Mouse (Mus musculus): ENCODE measurements around the gene Kctd14. TPM values are rescaled to one million over a fixed set of nuclear protein-coding genes. Genes with fewer than 3 reads are reported as not detected.
"Not testable (repeated sequence)": the region's sequence is repeated elsewhere in the genome, so short reads cannot be mapped to it uniquely, and the experiment has no call there.

Kctd14 gene
- total RNA-seq, 2 experiments from 2014 or later: 0.29 to 0.41 TPM

DNA sequence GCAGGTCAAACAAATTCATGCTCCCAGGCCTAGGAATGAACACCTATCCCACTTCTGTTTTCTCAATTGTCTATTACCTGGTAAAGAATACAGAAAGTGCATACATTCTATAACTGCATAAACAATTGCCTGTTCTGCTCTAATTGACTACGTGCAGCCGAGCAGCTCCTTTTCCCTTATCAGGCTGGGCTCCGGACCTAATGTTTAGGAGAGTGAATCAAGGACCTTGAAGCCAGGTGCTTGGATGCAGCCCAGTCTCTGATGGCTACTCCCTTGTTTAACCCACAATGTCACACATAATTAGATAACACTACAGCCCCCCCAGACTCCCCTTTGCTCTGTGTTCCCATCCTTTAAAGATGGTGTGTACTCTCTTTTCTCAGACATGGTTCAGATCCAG, 17.6 kb upstream of the Kctd14 start:
- intact Hi-C loops (cut with DNase I); DNase-seq: not testable (repeated sequence)

DNA sequence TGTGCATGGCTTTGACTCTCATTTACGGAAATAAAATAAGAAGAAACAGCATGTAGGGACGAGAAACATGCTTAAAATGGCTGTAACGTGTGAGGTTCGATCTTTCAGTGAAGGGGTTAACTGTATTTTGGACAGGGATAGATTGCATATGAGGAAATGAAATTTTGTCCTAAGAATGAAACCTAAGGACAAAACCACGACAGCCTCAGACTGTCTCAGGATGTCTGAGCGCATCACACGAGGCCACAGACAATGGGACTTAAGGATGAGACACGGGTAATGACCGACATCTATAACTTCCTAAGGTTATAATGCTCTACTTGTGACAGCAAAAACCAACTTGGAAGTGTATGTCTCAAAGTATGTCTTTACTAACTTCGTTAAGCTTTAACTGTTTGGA, 16.6 kb upstream of the Kctd14 start:
- intact Hi-C loops (cut with DNase I): no loop called here
- no peak for DNase-seq

DNA sequence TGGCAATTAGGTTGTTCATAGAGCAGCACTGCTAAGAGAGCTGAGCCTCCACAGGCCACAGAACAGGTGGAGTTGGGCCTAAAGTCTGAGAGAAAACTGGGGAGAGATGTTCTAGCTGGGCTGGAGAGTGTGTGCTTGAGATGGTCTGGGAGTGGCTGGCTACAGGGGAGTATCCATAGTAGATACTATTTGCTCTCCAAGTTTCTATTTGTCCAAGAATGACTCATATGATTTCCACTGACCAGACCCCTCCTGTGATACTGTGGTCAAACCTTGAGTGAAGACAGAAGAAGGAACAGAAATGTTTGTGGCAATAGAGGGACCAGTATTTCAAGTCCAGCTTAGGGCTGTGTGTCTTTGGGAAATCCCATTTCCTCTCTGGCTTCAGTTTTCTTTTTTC, 12.1 kb upstream of the Kctd14 start:
- intact Hi-C loops (cut with DNase I): no loop called here
- DNase-seq: no peak

DNA sequence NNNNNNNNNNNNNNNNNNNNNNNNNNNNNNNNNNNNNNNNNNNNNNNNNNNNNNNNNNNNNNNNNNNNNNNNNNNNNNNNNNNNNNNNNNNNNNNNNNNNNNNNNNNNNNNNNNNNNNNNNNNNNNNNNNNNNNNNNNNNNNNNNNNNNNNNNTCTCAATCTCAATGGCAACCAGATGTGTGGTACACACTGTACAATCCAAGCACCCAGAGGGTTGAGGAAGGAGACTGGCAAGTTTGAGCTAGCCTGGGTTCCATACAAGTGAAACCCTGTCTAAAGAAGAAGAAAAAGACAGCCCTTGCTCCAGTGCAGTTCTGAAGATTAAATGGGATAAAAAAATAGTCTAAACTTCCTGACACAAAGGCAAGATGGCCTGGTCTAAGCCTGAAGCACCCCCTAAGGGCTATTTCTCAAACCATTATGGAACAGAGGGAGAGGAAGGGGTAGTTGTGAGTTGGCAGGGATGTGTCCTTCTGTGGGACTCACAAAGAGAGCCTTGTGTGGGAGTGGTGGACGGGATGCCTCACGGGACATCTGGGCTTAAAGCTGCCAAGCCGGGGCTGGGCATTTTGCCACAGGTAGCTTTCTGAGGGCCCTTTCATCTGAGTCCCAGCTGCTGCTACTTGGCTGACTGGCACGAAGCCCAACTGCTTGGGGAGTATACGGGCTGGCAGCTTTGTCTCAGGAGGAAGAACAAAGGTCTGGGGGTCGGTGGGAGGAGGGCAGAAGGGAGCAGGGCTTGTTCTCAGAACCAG, 4.8 kb upstream of the Kctd14 start:
- peak; percentile 82 to 86 for DNase-seq

GRCm38 (mm10) chr7:97447050-97447531, 4.0 kb upstream of the Kctd14 start:
- DNase-seq: no peak
- intact Hi-C loops (cut with DNase I): no loop called here

More for the DNA sequence above, 4.8 kb upstream of the Kctd14 start:
- intact Hi-C loops (cut with DNase I): no loop called here

DNA sequence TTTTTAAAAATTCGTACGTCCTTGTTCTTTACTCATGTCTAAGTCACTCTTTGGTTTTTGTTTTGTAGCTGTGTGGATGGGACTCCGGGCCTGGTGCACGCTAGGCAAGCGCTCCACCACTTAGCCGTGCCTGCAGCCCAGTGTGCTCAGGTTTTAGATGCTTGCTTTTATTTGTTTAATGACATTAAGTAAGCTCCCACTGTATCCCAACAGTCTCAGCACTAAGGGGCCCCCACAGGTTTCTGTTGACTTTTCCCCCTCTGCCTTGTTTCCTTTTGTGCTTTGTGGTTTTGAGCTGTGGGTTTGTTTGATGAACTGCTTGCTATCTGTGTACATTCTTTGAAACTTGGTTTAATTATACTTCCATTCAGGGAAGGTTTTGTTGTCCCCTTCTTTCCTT, 1.1 kb downstream of the Kctd14 start:
- DNase-seq: no peak
- intact Hi-C loops (cut with DNase I): loop anchor here (2.0 kb wide), 1 partner anchor 23 kb away; no protein-coding TSS in a partner anchor

- DNase-seq: peak; percentile 8 to 9
- intact Hi-C loops (cut with DNase I): loop anchor here (2.0 kb wide), 1 partner anchor 21 kb away; no protein-coding TSS in a partner anchor
These were observed 2.2 kb downstream of the Kctd14 start for GRCm38 (mm10) chr7:97453141-97453921.

DNA sequence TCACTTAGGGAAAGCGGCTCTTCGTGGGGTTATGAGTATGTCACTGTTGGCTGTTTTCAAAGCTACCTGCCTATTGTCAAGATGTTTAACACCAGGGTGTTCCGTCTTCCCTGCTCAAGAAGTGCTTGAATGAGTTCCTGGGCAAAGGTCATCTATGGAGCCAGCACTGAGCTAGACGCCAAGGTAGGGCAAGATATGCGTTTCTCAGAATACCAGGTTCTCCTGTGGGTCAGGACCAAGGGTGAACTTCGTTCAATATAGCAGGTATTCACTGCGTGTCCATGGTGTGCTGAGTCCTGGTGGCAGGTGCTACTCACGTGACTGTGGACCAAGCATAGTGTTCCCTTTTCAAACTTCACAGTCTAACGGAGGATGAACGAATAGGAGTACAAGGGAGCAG, 3.7 kb downstream of the Kctd14 start:
- intact Hi-C loops (cut with DNase I): no loop called here
- no peak for DNase-seq

DNA sequence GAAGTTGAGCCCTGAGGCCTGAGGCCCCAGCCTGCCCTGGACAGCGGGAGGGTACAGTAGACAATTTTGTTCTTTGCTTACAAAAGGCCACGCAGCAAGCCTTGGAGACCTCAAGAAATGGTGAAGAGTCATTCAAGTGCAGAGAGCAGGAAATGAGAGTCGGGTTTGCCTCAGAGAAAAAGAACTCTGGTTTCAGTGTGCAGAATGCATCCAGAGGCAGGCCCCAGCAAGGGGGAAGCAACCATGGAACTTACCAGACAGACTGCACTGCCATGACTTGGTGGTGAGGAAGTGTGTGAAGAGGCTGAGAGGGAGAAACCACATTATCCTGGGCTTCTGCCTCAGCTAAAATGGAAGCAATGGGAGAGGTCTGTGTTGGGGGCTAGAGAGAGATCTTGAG, 4.5 kb downstream of the Kctd14 start:
- DNase-seq: no peak
- intact Hi-C loops (cut with DNase I): no loop called here

- intact Hi-C loops (cut with DNase I): no loop called here
- DNase-seq: no peak
These were observed 21.9 kb downstream of the Kctd14 start for GRCm38 (mm10) chr7:97473001-97473400.

DNA sequence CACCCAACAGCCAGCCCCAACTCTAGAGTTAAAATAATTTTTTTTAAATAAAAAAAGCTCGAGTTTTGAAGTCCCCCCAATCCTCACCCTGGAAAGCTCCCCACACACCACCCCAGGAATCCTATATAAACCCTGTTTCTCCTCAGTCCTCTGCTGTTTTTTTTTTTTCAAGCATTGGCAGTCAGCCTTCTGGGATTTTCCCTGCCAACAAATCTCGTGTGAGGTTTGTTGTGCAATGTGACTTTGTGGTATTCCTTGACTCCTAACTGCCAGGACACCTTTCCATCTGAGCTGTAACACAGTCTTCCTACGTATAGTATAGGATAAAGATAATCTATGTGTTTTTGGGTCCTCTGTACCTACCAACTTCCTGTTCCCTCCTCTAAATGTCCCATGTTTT, 28.2 kb downstream of the Kctd14 start:
- DNase-seq: no peak
- intact Hi-C loops (cut with DNase I): loop anchor here (2.0 kb wide), 1 partner anchor 51 kb away; no protein-coding TSS in a partner anchor

- intact Hi-C loops (cut with DNase I): loop anchor here (1.0 to 5.0 kb wide), 2 partner anchors 100 to 217 kb away; partner anchors contain the start of gene Clns1a
These were observed 29.2 kb downstream of the Kctd14 start for GRCm38 (mm10) chr7:97480290-97480689.

DNA sequence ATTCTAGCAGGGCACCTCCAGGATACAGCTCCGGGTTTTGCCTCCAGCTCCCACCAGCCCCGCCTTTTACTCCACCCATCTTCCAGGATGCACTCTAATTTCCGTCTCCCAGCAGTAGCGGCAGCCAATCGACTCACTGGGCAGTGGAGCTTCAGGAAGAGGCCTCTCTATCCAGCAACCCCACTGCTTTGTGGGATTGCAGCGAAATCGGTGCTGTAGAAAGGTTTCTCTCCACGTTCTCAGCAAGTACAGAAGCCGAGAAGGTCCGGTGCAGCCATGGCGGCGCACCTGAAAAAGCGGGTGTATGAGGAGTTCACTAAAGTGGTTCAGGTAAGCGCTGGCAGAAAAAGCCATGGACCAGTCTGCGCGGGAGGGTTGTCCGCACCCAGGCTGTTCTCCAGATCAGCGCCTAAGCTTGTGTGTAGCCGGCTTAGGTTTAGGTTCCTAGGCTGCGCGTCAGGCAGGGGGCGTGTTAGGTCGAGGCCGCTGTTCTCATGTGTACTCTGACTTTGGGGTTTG, 29.8 kb downstream of the Kctd14 start, which contains the start of gene Ints4:
Gene Ints4, plus strand, starts transcription at position 136 of the 519 bp plus-strand sequence.
- intact Hi-C loops (cut with DNase I): loop anchor here (1.0 to 5.0 kb wide), 2 partner anchors 99 to 216 kb away; partner anchors contain the start of gene Clns1a
- peak; percentile 87 to 90 for DNase-seq

More at GRCm38 (mm10) chr7:97480290-97480689, 29.2 kb downstream of the Kctd14 start:
- DNase-seq: no peak

DNA sequence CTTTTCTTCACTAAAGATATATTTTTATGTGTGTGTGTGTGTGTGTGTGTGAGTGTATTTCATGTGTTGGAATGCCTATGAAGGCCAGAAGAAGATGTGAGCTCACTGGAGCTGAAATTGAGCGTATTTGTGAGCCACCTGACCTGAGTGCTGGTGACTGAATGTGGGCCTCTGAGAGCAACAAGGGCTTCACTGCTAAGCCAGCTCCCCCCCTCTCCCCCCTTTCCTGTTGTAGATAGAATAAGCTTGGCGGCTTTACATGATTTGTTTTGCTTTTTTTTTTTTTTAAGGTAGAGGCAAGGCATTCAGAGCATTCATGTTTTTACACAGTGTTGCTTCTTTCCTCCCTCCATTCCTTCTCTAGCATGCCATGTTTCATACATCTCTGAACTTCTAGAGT, 32.3 kb downstream of the Kctd14 start:
- no peak for DNase-seq
- intact Hi-C loops (cut with DNase I): loop anchor here (5.0 kb wide), 1 partner anchor 214 kb away; the partner anchor contains the start of gene Clns1a

DNA sequence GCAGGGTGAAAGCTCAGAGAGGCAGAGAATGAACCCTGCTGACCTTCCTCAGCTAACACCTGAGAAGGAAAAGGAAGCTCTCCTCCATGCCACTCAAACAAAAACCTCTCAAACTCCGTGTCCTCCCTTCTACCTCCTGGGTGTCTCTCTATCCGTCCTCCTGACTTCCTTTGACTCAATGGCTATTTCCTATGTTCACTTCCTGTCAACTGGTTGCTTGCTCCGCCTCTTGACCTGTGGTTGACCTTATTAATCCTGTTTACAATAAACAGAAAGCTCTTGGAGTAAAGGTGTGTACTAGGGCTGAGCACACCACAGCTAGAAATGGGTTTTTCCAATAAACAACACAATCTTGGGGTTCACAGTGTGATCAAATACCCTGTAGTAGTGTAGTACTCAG, 40.0 kb downstream of the Kctd14 start:
- no peak for DNase-seq
- intact Hi-C loops (cut with DNase I): no loop called here

DNA sequence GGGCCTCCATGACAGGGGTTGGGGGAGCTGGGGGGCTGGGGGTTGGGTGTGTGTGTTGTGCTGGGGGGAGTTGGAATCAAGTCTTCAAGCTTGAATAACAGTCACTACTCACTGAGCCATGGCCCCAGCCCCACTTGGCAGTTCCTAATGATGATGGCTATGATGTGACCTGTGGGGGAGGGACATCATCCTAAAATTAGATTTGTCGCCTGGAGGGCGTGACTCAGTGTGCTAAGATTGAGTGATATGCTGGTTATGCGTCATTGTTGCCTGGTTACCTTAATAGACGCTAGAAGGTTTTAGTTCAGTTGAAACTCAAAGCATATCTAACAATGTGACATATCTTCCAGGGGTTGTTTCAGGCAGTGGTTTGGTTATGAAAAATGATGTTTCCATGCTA, 41.3 kb downstream of the Kctd14 start:
- intact Hi-C loops (cut with DNase I): no loop called here
- DNase-seq: peak; percentile 13 to 21

GRCm38 (mm10) chr7:97495052-97495451, 43.9 kb downstream of the Kctd14 start:
- intact Hi-C loops (cut with DNase I): no loop called here

GRCm38 (mm10) chr7:97500555-97501209, 49.6 kb downstream of the Kctd14 start:
- DNase-seq: peak; percentile 16 to 55
- intact Hi-C loops (cut with DNase I): no loop called here

More at GRCm38 (mm10) chr7:97495052-97495451, 43.9 kb downstream of the Kctd14 start:
- no peak for DNase-seq

Data from heart, postnatal 14 days (tissue).